Mouse (Mus musculus) right cerebral cortex, postnatal 14 days (tissue): Measurements from ENCODE around the gene Xpo5.

ENCODE experiments used
- DNase-seq: peaks from one replicate; pipeline ENCODE4 v3.0.0; 2022

The Xpo5 gene

DNA sequence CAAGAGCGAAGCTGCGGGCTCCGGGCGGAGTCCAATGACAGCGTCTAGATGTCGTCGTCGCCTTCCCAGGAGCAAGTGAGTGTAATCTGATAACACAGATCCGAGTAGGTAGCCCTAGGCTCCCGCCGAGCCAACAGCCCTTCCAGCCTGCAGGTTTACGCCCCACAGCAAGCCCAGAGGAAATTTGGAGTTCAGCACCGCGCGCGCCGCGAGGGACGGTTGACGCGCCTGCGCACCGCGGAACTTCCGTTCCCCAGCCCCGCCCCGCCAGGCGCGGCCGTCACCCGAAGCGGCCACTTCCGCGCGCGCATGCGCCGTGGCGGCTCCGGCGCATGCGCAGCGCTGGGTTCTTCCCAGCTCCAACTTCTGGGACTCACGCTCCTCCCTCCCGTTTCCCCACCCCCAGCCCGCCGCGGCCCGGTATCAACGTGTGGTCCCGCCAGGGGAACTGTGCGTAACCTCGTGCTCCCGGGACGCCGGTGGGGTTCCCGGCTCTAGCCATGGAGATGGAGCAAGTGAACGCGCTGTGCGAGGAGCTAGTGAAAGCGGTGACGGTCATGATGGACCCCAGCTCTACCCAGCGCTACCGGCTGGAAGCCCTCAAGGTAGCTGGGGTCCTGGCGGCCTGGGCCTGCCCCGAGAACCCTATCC is at the start of gene Xpo5, which contains the start of gene Polh:
Gene Xpo5 (plus strand): TSS at position 362 of the 651 bp plus-strand sequence.
Gene Polh (minus strand): TSS at position 225 of the 651 bp plus-strand sequence.
- peak; percentile 91 for DNase-seq

DNA sequence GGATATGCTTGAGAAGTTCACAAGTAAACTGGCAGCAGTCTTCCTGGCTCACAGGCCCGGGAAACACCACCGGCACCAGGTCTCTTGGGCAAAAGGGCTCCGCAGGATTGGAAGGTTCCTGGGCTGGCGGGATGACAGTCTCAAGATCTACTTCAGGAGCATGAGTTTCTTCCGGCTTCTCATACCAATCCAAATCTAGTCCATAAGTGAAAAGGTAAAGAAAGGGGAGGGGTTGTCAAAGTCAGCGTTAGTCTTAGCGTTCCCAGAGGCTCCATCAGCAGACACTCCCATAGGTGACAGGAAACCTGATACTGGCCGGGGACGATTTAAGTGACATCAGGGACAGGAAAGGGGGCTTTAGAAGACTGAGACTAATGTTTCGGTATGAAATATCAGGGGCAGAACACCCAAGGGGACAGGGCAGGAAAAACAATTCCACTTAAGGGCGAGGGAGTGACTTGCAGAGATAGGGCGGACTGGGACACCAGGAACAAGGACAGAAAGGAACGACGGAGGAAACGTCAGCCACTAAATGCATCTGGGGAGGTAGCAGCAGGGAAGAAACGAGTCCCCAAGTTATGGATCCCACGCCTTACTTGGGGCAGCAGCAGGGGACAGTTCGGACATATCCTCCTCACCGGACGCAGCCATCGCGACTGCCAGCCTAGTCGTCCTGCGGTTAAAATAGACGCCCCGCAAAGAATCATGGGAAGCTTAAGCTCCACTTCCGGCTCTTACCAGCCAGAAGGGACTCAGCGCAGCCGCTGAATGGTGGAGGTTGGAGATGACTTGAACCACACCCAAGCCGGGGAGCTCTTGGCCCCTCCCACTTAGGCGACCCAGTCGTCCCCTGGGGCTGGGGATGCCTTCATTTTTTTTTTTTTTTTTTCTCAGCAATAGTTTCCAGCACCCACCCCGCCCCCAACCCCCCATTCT is 49.5 kb upstream of the Xpo5 start, which contains the start of gene Mad2l1bp:
Gene Mad2l1bp (minus strand): TSS at position 707 of the 936 bp plus-strand sequence.
- DNase-seq: peak; percentile 80

DNA sequence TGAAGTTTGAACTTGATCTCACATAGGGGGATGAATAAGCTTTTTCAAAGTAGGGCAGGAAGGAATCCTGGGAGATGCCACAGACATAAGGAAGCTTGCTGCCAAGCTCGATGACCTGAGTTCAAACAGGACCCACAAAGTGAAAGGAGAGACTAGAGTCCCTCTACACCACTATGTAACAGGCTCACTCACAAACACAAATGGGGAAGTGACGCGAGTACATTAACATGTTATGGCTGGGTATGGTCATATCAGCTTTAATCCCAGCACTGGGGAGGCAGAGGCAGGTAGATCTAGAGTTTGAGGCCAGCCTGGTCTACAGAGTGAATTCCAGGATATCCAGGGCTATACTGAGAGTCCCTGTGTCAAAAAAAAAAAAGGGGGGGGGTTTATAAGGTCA is 48.2 kb upstream of the Xpo5 start:
- no peak for DNase-seq

DNA sequence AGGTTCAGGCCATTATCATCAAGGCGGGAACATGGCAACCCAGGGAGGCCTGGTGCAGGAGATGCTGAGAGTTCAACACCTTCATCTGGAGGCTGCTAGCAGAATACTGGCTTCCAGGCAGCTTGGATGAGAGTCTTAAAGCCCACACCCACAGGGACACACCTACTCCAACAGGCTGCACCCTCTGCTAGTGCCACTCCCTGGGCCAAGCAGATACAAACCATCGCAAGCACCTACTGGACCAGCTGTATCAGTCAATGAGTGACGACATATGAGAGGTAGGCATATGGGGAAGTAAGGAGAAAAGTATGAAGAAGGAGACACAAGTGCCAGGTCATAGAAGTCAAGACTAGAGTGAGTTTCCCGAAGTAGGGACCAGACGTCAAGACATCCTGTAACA is 45.9 kb upstream of the Xpo5 start:
- no peak for DNase-seq

DNA sequence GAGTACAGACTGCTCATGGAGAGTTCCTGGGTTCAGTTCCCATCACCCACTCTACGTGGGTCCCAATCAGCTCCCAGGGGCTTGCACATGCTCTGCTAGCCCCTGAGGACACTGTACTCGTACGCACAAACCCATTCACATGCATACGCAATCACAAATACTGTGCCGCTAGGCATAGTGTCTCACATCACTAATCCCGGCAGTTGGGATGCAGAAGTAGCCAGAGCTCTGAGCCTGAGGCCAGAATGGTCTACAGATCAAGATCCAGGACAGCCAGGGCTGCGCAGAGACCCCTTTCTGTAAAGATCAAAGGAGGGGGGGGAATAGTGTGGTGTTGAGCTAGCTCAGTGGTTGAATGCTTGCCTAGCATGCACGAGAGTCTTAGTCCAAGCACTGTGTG is 45.5 kb upstream of the Xpo5 start:
- no peak for DNase-seq

DNA sequence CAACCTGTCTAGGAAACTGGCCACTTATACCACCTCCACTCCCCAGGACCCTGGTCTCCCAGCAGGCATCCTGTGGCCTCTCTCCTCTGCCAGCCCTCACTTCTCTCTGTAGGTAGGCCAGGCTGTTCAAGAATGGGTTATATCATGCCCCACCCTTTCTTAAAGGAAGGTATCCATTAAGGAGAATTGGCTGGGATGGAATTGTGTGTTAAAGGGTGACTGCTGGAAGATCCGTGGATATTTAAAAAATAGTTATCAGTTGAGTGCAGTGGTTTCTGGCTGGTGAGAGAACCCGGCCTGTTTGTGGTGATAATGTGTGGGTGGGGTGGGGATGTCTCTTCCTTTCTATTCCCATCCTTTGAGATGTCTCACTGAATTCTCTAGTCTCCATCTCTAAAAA is 43.3 kb upstream of the Xpo5 start:
- no peak for DNase-seq

DNA sequence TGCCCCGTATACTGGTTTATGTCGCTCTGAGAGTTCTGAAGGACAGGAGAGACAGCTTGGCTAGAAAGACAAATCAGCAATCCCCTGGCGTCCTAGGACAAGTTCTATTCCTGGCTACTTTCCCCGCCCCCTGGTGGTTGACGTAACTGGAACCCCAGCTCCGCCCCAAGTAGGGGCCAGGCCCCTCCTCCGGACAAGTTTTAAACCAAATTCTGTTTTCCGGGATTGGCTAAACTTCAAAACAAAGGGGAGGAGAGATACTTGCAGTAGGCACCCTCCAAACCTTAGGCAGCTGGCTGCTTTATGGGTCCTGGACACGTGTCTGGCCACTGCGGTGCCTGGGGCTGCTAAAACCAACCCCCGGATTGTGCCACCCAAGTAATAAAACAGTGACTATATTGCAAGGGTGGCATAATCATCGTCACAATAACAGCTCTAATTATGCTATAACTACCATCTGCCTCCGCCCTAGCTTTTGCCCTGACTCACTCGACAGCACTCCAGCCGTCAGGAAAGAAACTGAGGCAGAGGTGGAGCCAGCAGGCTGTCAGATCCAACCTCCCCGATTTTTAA is 42.4 kb upstream of the Xpo5 start:
- peak; percentile 84 for DNase-seq

DNA sequence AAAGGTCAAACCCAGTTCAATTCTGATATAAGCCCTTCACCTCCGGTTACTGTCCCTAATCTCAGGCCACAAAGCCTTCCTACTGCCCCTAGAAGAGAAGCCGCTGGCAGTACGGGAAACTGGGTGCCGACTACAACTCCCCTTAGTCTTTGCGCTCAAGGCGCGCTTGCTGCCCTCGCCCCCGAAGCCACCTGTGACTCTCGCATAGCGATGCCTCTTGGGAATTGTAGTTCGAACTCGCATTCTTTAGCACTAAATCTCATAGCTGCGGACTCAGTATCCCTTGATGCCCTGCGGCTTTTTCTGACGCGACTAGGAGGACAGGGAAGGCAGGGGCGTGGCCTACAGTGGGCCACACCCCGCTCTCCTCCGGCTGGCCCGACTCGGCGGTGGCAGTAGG is 41.9 kb upstream of the Xpo5 start, which contains the start of gene Gtpbp2:
Gene Gtpbp2 (plus strand): TSS at position 347 of the 400 bp plus-strand sequence.
- peak; percentile 90 for DNase-seq

DNA sequence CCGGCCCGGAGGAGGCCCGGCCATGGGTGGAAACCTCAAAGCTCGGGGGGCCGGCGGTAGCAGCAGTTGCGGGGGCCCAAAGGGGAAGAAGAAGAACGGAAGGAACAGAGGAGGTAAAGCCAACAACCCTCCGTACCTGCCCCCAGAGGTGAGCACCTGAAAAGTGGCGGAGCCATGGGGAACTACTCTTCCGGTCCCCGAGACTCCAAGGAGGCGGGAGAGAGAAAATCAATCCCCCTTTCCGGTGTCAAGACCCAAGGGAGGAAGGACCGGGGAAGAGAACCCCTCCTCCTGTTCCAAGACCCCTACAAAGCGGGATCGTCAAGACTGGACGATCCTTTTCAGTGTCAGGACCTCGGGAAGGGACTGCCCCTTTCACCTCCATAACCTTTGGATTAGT is 41.4 kb upstream of the Xpo5 start:
- no peak for DNase-seq

DNA sequence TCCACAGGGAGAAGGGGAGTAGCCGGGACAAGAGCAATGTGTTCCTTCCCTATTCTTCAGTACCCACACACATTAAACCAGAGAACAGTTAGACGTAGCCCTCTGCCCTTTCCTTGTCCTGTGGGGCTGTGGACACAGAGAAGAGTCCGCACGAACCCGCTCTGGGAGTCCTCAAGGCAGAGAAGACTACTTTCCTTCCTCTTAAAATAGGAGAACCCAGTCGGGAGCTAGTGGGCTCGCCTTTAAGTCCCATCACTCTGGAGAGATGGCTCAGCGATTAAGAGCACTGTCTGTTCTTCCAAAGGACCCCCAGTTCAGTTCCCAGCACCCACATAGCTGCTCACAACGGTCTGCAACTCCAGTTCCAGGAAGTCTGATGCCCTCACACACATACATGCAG is 40.9 kb upstream of the Xpo5 start:
- DNase-seq: no peak

DNA sequence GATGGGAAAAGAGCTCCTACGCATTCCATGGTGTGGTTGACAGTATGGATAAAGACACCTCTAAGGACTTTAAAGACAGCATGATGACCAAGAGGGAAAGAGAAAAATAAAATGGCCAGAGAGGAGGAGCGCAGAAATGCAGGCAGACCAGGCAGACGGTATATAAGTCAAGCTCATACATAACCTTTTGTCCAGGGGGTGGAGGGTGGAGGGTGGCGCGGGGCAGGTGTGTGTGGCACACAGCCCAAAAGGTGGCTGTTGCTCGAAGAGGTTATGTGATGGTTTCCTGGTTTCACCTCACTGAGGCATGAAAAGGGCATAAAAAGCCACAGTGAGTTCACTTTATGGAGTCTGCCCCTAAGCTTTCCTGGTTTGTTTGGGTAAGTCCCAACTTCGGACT is 40.0 kb upstream of the Xpo5 start:
- DNase-seq: no peak

DNA sequence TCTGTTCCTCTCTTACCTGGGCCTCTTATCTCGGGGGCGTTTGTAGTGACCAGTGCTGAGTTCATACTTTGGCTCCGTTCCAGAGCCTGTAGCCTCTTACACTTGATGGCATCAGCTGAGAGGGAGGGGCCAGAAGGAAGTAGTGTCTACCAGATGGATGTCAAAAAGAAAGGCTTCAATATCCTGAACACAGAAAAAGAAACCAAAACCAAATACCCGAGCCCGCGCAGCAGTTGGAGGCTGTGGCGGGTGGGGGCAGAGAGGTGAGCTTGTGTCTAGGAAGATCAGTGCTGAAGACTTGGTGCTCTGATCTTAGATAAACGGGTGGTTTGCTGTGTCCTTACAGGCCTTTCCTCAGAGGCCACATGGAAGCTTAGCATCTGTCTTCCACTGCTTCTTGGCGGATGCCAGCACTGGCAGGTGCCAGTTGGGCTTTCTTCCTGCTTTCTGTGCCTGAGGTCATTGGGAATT is 39.6 kb upstream of the Xpo5 start:
- no peak for DNase-seq

DNA sequence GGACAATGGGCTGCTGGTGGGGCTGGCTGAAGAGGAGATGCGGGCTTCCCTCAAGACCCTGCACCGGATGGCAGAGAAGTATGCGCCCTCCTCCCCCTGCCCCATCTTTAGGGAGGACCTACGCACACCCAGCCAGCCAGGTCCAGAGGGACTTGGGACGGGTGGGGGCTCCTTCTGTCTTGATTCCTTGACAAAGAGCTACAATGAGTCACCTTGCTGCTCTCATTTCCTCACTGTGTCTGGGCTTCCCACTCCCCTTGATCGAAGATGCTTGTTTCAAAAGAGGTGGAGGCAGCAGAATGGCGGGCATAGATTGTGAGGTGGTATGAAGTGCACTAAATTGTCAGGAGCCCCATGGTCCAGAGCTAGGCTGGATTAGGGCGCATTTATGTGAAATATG is 38.3 kb upstream of the Xpo5 start:
- no peak for DNase-seq

DNA sequence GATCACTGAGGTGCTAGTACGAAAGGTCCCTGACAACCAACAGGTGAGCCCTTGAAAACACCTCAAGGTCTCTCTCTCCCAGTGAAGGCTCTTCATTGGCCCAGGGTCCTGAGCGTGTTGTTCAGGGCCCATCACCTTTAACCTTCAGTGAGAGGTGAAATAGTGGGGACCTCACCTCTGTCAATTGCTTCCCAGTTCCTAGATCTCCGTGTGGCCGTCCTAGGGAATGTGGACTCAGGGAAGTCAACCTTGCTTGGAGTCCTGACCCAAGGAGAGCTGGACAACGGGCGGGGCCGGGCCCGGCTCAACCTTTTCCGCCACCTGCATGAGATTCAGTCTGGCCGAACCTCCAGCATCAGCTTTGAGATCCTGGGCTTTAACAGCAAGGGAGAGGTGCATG is 37.8 kb upstream of the Xpo5 start:
- DNase-seq: no peak

DNA sequence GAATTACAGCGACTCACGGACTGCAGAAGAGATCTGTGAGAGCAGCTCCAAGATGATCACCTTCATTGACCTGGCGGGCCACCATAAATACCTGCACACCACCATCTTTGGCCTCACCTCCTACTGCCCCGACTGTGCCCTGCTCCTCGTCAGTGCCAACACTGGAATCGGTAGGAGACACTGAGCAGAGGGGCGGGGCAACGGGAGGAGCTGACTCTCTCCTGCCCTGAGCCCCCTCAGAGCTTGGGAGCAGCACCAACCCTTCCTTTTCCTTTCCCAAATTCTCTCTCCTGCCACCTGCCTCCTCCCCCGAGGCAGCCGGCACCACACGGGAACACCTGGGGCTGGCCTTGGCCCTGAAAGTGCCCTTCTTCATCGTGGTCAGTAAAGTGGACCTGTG is 37.1 kb upstream of the Xpo5 start:
- DNase-seq: no peak

DNA sequence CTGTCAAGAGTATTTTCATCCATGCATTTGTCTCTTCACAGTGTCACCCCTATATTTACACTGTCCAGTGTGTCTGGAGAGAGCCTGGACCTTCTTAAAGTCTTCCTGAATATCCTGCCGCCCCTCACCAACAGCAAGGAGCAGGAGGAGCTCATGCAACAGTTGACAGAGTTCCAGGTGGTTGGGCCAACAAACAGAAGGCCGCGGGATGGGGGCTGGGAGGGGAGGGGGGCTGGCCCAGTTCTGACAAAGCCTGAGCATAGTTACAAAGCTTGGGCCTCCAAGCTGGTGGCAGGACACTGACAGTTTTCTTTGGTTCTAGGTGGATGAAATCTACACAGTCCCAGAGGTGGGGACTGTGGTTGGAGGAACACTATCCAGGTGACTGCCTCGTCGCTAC is 36.3 kb upstream of the Xpo5 start:
- DNase-seq: no peak

DNA sequence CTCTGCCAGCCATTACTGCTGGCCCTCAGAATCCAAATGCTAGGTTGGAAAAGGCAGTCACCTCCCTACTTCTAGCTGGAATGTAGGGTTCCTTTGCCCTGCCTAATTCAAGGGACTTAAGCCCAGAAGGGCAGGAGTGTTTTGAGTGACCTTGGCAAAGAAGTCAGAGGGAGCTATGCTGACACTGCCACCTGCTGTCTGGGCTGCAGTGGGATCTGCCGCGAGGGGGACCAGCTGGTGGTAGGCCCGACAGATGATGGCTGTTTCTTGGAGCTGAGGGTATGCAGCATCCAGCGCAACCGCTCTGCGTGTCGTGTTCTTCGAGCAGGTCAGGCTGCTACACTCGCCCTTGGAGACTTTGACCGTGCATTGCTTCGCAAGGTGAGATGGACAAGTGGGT is 35.6 kb upstream of the Xpo5 start:
- DNase-seq: no peak

DNA sequence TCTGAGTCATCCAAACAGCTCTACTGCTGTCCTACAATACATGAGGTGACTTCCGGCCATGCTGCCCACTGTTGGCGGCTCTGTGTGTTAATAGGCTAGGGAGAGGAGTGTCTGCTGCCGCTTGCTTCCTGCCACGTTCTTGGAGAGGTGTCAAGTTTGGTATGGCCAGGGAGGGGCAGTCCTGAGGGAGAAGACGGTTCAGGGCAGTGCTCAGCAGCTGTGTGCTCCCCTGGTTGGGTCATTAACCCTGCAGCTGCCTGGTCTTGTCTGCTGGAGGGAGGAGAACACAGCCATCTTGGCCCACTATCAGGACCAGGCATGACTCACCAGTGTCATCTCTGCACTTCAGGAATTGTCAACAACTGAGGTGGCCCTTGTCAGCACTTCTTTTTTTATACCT is 34.3 kb upstream of the Xpo5 start:
- no peak for DNase-seq

DNA sequence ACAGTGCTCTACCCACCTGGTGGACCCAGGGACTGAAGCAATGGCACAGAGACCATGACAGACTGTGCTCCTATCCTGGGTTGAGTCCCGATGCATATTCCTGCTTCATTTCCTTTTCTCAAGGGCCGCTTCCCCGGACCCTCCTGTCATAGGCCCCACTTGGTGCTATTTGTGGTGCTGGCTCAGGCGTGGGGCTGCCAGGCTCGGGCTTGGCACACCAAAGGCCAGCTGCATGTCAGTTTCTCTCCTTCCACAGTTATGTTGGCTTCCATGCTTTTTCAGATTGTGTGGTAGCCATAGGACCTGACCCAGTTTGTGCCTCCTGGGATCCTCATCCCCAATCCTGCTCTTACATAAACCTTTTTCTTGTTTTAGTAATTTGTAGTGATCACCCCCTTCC is 33.8 kb upstream of the Xpo5 start:
- DNase-seq: no peak

DNA sequence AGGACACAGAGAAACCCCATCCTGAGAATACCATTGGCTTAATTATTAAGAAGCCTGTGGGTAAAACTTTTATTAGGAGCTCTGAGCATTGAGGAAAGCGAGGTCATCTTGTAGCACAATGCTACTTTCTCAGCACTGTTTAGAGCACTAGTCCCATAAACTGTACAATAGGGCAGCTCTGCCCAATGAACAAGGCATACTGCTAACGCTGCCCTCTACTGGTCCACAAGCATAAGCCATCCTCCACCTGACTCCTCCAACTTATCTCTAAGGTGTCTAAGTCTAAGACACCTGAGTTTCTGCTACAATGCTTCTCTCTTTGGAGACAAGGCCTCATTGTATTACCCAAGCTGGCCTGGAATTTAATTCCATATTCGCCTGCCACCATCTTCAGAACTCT is 32.0 kb upstream of the Xpo5 start:
- no peak for DNase-seq

DNA sequence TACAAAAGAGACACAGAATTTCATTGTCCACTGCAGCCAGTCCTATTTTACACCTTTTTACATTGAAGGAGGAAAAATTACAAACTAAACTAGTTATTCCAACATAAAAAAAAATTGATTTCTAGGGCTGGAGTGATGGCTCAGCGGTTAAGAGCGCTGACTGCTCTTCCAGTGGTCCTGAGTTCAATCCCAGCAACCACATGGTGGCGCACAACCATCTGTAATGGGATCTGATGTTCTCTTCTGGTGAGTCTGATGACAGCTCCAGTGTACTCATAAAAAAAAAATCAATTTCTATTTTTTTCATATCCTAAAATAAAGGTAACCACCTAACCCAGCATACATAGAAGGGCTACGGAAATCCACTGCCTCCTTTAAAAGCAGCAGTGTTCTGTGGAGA is 20.3 kb upstream of the Xpo5 start:
- DNase-seq: no peak

DNA sequence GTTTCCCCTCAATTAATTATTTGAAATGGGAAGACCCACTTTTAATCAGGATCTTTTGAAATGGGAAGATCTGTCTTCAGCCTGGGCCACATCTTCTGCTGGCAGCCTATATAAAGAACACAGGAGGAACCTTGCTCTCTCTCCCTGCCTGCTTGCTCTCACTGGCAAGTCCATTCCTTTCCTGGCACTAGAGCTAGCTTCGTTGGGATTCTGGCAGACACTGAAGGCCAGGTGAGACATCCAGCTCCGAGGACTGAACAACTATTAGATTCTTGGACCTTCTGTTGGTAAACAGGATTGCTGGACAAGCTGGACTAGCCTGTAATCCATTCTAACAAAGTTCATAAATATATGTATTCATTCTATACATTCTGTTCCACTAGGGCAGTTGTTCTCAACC is 13.8 kb upstream of the Xpo5 start:
- no peak for DNase-seq

DNA sequence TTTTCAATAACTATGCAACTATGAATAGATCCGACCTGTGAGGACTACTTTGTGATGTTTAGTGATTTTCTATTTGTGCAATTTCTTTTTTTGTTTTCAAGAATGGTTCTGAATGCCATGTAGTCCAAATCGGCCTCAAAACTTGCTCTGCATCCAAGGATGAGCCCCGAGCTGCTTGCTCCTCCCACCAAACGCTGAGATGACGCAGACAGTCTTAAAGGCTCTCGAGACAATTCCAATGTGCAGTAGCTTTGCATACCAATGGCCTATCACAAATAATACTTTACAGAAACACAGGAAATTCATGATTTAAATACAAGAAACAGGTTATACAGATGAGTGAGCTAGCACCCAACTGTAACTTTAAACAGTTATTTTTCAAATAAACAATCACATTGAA is 1.4 kb upstream of the Xpo5 start:
- DNase-seq: no peak

DNA sequence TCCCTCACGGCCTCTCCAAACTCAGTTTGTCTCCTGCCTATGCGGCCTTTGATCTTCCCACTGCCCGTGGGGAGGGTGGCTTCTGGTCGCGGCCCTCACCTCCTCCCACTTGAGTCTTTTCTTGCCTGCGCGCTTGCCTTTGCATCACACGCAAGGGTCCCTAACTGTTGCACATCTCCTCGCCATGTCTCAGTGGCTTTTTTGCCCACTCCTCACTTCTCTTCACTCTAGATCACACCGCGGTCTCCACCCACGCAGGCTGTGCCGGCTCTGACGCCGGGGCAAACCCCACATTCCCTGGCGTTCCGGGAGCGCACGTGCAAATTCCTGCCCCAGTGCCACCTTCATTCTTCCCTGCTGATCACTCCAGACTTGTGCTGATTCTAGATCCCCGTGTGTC is 496 bp downstream of the Xpo5 start:
- DNase-seq: peak; percentile 28
